ENCODE assay signal across 27 mouse cellular contexts in the genomic region with DNA sequence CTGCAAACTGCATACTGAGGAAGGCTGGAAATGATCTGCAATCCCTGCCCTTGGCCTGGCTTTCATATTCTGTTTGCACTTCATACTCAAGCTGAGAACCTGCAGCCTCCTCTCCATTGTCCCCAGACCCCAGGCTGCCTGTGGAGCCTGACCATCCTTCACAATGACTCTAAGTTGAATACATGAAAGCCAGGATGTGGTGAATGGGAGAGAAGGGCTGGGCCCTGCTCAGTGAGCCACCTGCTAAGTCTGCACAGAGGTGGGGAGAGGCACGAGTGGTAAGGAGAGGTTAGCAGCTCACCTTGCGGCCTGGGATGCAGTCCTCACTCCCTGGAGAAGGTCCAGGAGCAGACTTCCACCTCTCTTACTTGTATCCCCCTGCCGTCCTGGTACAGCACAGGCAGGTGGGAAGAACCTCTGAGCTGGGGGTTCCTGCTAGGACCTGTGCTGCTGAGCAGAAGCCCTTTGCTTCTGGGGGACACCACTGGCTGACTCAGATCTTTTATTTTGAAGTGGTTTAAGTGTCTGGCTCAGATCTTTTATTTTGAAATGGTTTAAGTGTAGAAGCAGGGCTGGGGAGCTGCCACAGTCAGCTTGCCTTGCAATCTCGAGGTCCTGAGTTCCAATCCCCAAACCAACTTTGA. TPM values are rescaled to one million over a fixed set of nuclear protein-coding genes. Genes with fewer than 3 reads are reported as not detected.
DNase-seq lines count a peak whose midpoint lies in the region; ATAC-seq and TF ChIP-seq lines count a peak whose summit lies in the region.
"Had no signal": no experiment of that assay in that cellular context is flagged by ENCODE, and none has a peak within 500 bp of the region (broad histone marks: within the 10 kb centered on the region; RNA-seq: fewer than 3 reads in every experiment).

No protein-coding gene starts in this region.

- H3K9ac ChIP-seq in heart, embryonic 13.5 days: peak overlapping the region; percentile 58
- 0 out of 2 replicates have a peak overlapping the region, but pooled peaks have one; percentile 4 for H3K9ac ChIP-seq in kidney, postnatal 0 days (ENCODE audit: low read depth, low read length)
- H3K9ac ChIP-seq: forebrain, embryonic 15.5 days; hindbrain, embryonic 14.5 days; liver, embryonic 13.5 days; midbrain, embryonic 13.5 days had no signal

- peaks cover 12% of the 10 kb centered on the region for H3K36me3 ChIP-seq in heart, embryonic 13.5 days
- no peaks in the 10 kb centered on the region for H3K36me3 ChIP-seq in kidney, postnatal 0 days (ENCODE audit: insufficient read depth, low read length)
- H3K36me3 ChIP-seq: forebrain, embryonic 15.5 days; G1E; liver, embryonic 13.5 days; midbrain, embryonic 13.5 days had no signal

- WGBS in heart, embryonic 13.5 days: 51% methylated on average over 4 of the region's 4 CpGs
- WGBS in kidney, postnatal 0 days: 59% methylated on average over 4 of the region's 4 CpGs

- H3K9me3 ChIP-seq in heart, embryonic 13.5 days: no peaks in the 10 kb centered on the region
- H3K9me3 ChIP-seq in kidney, postnatal 0 days (replicated peaks; ENCODE audit: low read length): no peaks in the 10 kb centered on the region
- H3K9me3 ChIP-seq: forebrain, embryonic 15.5 days; G1E; liver, embryonic 13.5 days; megakaryocyte, embryonic 14.5 days; midbrain, embryonic 13.5 days had no signal

- no peak overlapping the region for H3K4me2 ChIP-seq in heart, embryonic 13.5 days
- H3K4me2 ChIP-seq in kidney, postnatal 0 days (ENCODE audit: low read length): no peak overlapping the region
- H3K4me2 ChIP-seq: forebrain, embryonic 15.5 days; hindbrain, embryonic 14.5 days; liver, embryonic 13.5 days; midbrain, embryonic 13.5 days had no signal

- no peak for DNase-seq in gastrocnemius, adult 2 months
- DNase-seq in gastrocnemius, postnatal 10 days: no peak
- no peak for DNase-seq in heart, postnatal 14 days
- no peak for DNase-seq in kidney, postnatal 0 days (ENCODE audit: low spot score)
- DNase-seq in kidney, adult 9 months: no peak
- no peak for DNase-seq in retina, embryonic 14.5 days (ENCODE audit: low spot score)
- DNase-seq: adrenal gland, adult 8-10 months; cerebellum, adult 8-10 months; cerebellum, postnatal 36 days; embryo, embryonic 11 days; gastrocnemius, postnatal 14 days; kidney, adult 18-20 months; liver, embryonic 13.5 days; lung, adult 2 months; retina, postnatal 1 day; thymus, postnatal 14 days had no signal

- H3K27me3 ChIP-seq in heart, embryonic 13.5 days (replicated peaks): no peaks in the 10 kb centered on the region
- no peaks in the 10 kb centered on the region for H3K27me3 ChIP-seq in kidney, postnatal 0 days (ENCODE audit: insufficient read depth, low read length)
- H3K27me3 ChIP-seq: forebrain, embryonic 15.5 days; liver, embryonic 13.5 days; midbrain, embryonic 13.5 days; Patski had no signal

- H3K4me1 ChIP-seq in heart, embryonic 13.5 days: peaks cover 27% of the 10 kb centered on the region
- no peaks in the 10 kb centered on the region for H3K4me1 ChIP-seq in kidney, postnatal 0 days (replicated peaks; ENCODE audit: insufficient read depth, low read length)
- peaks cover 41% of the 10 kb centered on the region for H3K4me1 ChIP-seq in brown adipose tissue, adult 24 weeks (ENCODE audit: control insufficient read depth, insufficient read depth, insufficient read length, low read length)
- H3K4me1 ChIP-seq: forebrain, embryonic 15.5 days; liver, embryonic 13.5 days; midbrain, embryonic 13.5 days had no signal

- no peak for TF ChIP-seq CTCF in gastrocnemius, adult 2 months (IDR thresholded peaks at IDR 0.05)
- TF ChIP-seq CTCF in kidney, postnatal 0 days (IDR thresholded peaks at IDR 0.05; ENCODE audit: low read depth): no peak

- no peak overlapping the region for H3K4me3 ChIP-seq in gastrocnemius, adult 2 months
- no peak overlapping the region for H3K4me3 ChIP-seq in heart, embryonic 13.5 days
- H3K4me3 ChIP-seq in kidney, postnatal 0 days (replicated peaks; ENCODE audit: low read depth, low read length): no peak overlapping the region
- no peak overlapping the region for H3K4me3 ChIP-seq in brown adipose tissue, adult 24 weeks (ENCODE audit: insufficient read depth, low read depth, low read length)
- H3K4me3 ChIP-seq: forebrain, embryonic 15.5 days; left cerebral cortex, adult 2 months; liver, embryonic 13.5 days; megakaryocyte, embryonic 14.5 days; midbrain, embryonic 13.5 days had no signal

- H3K27ac ChIP-seq in gastrocnemius, adult 2 months: peak overlapping the region; percentile 77
- peak overlapping the region; percentile 81 for H3K27ac ChIP-seq in heart, embryonic 13.5 days (replicated peaks)
- no peak overlapping the region for H3K27ac ChIP-seq in kidney, postnatal 0 days
- peak overlapping the region; percentile 73 for H3K27ac ChIP-seq in brown adipose tissue, adult 24 weeks (replicated peaks; ENCODE audit: low read depth, low read length)
- H3K27ac ChIP-seq: forebrain, embryonic 15.5 days; hindbrain, embryonic 14.5 days; left cerebral cortex, adult 2 months; liver, embryonic 13.5 days; midbrain, embryonic 13.5 days had no signal

- intact Hi-C loops in gastrocnemius, adult 2 months (cut with DNase I): loop anchor here (2.0 kb wide), 1 partner anchor 181 kb away; no protein-coding TSS in a partner anchor
- intact Hi-C loops in heart, postnatal 14 days (cut with DNase I): loop anchor here (2.0 kb wide), 1 partner anchor 179 kb away; no protein-coding TSS in a partner anchor

- ATAC-seq in heart, embryonic 13.5 days (ENCODE audit: extremely low read depth, insufficient number of reproducible peaks, low FRiP score, low TSS enrichment): no peak
- ATAC-seq in kidney, postnatal 0 days (replicated peaks; ENCODE audit: low FRiP score, low read depth): no peak
- ATAC-seq: activated CD4-positive, CD25-positive, alpha-beta regulatory T cell, adult 4 months; forebrain, embryonic 15.5 days; inflammation-experienced regulatory T-cells, adult 6 months; midbrain, embryonic 13.5 days; Patski had no signal

RNA-seq across cellular contexts. Expression of gene Dysf, which starts 51.5 kb away (rescaled TPM):
- 10 to 100 TPM; 70.1 to 76.4 TPM for total RNA-seq in gastrocnemius, adult 2 months (2021)
- total RNA-seq in gastrocnemius, postnatal 10 days (2021): 100 to 1,000 TPM; 111 to 117 TPM
- 11.2 and 13.1 TPM in 2 replicates for polyA plus RNA-seq in heart, embryonic 13.5 days (2015; fragmentation: Nextera tagmentation; extraction: Ambion mirVana)
- total RNA-seq in heart, postnatal 14 days (2021): 100 to 1,000 TPM; 115 to 119 TPM
- 12.0 and 13.8 TPM in 2 replicates for polyA plus RNA-seq in kidney, postnatal 0 days (2015; fragmentation: Nextera tagmentation; extraction: Ambion mirVana)
- 13.8 and 22.9 TPM in 2 replicates for polyA plus RNA-seq in brown adipose tissue, adult 24 weeks (2012; ENCODE audit: insufficient read depth, insufficient read length, missing spikeins)
- polyA plus RNA-seq: activated CD4-positive, CD25-positive, alpha-beta regulatory T cell, adult 4 months; G1E; inflammation-experienced regulatory T-cells, adult 6 months had no signal
